Mouse (Mus musculus): Measurements from ENCODE around the gene Hipk2.

Hipk2 gene

GRCm38 (mm10) chr6:38787134-38787533 lies 88.8 kb downstream of the Hipk2 start:
- DNase-seq, result no peak

GRCm38 (mm10) chr6:38785747-38786146 lies 90.2 kb downstream of the Hipk2 start:
- DNase-seq, result no peak

- no peak for DNase-seq
These were observed 96.6 kb downstream of the Hipk2 start for GRCm38 (mm10) chr6:38779411-38779810.

DNA sequence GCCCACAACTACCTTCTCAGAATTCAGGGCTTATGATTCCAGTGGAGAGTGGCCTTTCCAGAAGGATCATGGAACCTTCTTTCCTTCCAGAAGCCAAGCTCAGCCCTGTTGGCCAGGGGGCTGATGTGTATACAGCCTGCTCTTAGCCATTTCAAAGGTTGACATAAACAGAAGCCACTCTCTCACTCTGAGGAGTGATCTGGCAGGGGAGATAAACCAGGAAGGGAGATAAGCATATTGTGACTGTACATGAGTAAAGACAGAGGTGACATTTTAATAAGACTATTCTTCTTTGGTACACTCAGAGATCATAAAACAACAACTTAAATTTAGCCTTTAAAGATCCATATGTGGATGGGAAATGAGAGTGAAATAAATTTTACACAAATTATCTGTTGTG lies 97.1 kb downstream of the Hipk2 start:
- DNase-seq, result no peak

DNA sequence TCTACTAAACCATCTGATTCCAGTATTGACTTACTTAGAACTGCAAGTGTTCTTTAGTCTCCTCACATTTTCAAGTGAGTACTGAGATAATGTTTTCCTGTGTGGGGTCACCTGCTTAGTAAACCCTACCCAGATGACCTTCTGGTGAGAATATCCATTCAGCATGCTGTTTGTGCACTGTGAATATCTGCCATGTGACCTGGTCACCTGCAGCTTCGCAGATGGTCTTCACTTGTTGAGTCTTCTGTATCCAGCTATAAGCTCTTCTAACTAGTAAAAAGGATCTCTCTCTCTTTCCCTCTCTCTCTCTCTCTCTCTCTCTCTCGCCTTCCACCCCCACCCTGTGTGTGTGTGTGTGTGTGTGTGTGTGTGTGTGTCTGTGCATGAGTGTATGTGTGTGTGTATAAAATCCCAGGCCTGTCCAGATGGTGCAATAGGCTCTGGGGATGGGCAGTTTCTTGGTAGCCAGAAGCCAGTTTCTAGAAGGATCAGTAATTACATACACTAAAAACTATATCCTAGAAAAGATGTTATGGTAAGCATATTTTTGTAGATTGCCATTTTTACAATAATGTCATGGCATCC lies 99.9 kb downstream of the Hipk2 start:
- no peak for DNase-seq

DNA sequence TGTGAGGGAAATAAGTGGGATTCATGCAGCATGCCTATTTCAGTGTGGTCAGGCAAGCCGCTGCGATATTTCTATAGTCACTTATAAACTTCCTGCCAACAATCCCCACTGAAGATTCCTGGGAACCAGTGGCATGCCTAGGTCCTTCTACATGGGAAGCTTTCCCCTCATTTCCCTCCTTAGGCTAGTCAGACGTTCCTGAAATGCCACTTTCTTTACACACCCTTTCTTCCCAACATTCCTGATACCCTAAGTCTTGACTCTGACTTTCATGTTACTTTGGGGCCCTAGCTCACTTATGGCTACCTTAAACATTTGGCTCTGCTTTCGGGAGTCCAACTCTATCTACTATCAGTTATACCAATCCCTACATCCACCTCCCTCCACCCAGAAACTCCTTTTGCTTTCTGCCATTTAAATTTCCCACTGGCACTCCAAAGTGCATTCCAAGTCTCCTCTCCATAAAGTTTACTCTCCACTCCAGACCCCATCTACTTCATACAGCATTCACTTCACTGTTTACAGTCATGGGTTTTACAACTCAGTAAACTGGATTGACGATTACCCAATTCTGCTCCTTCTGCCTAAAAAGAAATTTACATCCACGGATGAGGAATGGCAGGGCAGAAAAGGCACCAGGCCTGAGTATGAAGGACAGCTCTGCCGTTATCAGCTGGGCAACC lies 103.0 kb downstream of the Hipk2 start:
- DNase-seq, result no peak

- peak; percentile 44 for DNase-seq
These were observed 104.8 kb downstream of the Hipk2 start for GRCm38 (mm10) chr6:38771061-38771667.

DNA sequence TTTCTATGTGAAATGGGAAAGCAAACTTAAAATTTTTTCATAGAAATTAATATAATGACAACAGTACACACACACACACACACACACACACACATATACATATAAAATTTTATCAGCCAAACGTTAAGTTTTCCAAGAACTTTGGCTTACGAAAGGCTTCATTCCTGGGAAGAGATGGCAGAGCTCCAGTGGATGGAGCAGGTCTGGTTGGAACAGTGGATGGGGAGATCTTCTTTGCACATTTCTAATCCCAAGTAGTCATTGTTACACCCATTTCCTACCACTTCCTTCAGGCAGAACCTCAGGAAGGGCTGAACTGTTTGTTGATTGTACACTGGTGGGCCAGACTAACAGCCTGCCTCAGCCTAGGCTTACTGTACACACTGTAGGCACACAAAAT lies 106.3 kb downstream of the Hipk2 start:
- DNase-seq, result no peak

GRCm38 (mm10) chr6:38762588-38763265 lies 113.2 kb downstream of the Hipk2 start:
- DNase-seq, result no peak

- no peak for DNase-seq
These were observed 114.0 kb downstream of the Hipk2 start for GRCm38 (mm10) chr6:38762006-38762405.

DNA sequence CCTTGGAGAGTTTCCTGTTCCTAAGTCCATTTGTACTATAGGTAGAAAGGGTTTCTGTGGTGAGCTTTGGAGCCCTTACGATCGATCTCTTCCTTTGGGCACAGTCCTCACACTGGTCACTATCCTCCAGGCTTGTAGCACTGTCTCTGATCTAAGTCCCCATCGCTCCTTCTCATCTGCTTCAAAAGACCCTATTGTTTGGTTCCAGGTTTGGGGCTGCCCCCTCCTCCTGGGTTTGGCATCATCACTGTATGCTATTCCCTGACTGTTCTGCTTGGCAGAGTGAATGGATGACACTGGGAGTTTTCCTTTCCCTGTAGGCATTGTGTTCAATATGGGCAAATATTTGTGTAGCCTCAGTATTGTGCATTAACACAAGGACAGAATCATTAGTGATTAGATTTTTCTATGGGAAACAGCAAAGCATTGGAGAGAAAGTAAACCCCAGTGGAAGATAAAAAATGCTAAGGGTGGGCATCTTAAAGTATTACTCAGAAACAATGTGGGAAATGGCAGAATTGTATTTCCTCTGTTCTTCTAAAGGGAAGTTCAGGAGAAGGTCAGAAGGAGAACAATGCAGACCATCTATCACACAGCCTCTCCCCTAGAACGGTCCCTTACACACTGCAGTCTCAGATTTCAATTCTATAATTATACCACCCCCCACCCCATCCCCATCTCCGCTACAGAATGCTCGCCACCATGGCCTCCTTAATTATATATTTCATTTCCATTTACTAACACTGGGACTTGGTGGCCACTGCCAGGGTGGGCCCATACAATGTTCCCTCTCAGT lies 114.9 kb downstream of the Hipk2 start:
- DNase-seq, result no peak

DNA sequence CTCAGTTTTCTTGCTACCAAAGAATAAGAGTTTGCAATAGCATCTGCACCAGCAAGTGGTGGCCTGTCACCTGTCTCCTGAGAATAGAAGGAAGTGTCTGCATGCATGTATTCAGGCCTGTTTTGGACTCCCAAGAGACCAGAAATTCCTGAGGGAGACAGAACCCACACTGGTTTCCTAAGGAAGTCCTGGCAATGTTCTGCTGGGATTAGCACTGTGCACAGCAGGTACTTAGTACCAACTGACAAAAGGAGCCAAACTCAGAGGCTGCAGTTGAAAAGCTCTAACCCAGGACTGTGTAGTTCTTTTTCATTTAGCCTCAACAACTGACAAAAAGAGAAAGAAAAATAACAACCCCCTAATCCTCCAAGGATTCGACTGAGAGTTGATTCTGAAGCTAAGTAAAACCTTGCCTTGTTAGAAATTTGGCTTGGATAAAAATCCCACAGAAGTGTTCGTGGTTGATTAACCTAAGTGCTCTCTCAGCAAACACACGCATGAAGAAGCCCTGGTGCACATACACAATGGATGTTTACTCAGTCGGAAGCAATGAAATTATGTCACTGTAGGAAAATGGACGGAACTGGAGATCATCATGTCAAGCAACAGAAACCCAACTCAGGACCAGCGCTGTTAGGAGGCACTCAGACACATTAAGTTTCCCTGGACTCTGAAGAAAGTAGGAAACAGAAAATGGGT lies 115.9 kb downstream of the Hipk2 start:
- DNase-seq, result peak; percentile 25

DNA sequence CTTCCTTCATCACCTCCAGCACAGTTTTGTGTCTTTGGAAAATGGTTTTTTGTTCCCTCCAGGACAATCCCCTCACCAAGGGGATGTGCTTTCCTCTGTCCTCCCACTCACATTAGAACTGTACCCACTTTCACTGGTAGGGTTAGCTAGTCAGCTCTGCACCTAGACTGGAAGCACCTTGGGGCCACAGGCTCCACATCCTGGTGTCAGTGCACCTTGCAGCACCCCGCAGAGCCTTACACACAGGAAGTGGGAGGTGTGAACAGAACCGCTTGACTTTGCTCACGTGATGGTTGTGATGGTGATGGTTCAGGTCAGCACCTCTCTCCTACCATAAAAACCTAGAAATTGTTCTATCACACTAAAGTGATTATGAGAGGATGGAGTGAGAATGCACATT lies 116.8 kb downstream of the Hipk2 start:
- no peak for DNase-seq

DNA sequence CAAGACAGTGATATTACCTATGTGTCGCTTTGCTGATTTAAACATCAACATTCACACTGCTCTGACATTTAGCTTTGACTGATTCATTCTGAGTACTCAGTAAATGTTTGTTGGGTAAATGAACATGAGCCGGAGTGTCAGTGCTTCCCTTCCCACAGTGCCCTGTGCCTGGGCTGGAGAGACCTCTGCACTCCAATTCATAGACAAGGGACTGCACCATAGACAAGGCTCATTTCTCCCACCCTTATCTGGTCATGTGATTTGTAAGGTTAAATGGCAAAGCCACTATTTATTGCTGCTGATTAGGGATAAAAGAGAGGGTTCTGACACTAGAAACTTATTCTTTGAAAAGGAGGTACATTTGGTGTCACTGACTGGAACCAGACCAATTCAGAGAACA lies 118.4 kb downstream of the Hipk2 start:
- no peak for DNase-seq

- no peak for DNase-seq
These were observed 119.0 kb downstream of the Hipk2 start for GRCm38 (mm10) chr6:38756968-38757367.

DNA sequence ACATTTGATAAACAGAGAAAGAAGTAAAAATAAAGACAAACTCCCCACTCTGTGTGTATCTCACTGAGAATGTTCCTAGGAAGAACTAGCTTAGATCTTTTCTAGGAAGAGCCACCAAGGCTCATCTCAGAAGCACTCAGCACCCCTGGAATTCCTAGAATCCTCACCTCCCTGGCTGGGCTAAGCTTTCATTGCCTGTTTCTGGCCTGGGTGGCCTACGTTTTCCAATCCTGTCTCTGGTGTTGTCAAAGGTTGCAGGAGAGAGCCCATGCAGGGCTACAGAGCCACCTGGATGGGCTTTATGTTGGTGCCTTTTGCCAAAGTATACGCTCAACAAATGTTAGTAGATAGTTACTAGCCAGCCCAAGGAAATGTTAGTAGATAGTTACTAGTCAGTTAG lies 120.0 kb downstream of the Hipk2 start:
- DNase-seq, result no peak

DNA sequence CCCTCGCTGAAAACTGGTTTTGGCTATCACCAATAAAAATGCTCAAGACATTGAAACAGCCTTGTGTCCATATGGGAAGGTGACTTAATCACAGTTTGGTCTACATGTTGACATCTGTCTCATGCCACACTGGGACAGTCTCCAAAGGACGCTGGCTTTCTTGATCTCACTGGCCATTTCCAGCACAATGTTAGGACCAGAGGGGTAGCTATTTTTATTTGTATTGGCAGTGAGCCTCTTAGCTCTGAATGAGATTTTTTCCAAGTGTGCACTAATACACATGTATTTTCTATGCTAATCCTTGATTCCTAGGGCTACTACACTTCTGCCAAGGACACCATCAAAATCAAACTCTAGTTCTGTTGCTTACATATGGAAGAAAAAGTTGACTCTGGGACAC lies 120.8 kb downstream of the Hipk2 start:
- no peak for DNase-seq

DNA sequence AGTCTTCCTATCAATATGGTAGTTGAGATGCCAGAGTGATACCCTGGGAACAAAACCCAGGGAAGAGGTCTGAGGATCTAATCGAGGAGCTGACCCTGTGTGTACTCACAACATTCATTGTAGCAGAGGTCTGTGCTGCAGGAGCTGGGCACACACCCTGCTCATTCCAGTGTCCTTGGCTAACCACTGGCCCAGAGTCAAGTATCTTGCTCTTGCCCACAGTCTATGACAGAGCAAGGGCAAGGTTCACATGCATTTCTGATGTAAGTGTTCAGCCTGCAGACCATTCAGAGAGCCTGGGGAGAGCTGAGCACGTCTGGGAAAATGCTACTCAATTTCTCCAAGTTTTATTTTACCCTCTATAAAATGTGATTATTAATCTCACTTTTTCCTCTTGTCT lies 122.2 kb downstream of the Hipk2 start:
- DNase-seq, result peak; percentile 82

GRCm38 (mm10) chr6:38753025-38753424 lies 122.9 kb downstream of the Hipk2 start:
- no peak for DNase-seq

GRCm38 (mm10) chr6:38752495-38752894 lies 123.5 kb downstream of the Hipk2 start:
- peak; percentile 28 for DNase-seq

DNA sequence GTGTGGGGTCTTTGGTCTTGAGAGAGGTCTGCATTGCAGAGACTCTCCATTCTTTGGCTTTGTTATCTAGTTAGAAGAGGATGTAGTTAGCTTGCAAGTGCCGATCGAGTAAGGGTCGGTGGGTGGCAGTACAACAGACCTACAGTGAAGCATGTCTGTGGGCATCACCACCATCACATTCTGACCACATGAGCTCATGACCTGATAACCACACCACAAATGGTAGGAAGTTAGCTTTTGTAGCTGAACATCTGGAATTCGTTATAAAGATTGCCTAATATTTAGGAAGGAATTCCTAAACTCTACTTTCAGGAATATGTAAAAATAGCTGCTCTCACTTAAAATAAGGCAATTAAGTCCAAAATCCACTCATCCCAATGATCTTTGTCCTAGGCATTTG lies 127.9 kb downstream of the Hipk2 start:
- DNase-seq, result no peak

DNA sequence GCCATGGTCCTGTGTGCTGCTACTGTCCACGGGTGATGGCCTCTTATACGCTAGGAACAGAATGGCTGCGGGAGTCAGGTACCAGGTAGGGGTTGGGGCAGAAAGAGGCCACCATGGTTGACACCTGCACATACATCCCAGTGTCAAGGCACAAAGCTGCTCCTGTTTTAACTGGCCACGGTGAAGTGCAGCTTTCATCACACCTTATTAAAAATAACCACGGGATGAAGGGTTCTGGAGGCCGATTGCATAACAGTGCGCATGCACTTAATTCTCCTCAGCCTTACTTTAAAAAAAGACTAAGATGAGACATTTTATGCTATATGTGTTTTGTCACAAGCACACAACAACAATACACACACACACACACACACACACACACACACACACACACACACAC lies 132.6 kb downstream of the Hipk2 start:
- no peak for DNase-seq

GRCm38 (mm10) chr6:38742441-38742840 lies 133.5 kb downstream of the Hipk2 start:
- DNase-seq, result no peak
